Mouse (Mus musculus) heart, adult 2 months (tissue): Measurements from ENCODE around the gene BC049730.

ENCODE experiments used
- CTCF ChIP-seq: fragments of 200-600 bp; IDR thresholded peaks from 2 replicates; pipeline ENCODE4 v1.8.1; 2022; ENCODE audit warnings: antibody characterized with exemption, mild to moderate bottlenecking, moderate library complexity
- POLR2A ChIP-seq: fragments of 200-500 bp; IDR thresholded peaks from 2 replicates; pipeline ENCODE4 v1.6.1; 2011; ENCODE audit warnings: mild to moderate bottlenecking, low read depth, low read length, control low read depth; ENCODE audit not compliant: insufficient read depth

GRCm38 (mm10) chr7:24753476-24753875 lies 44.4 kb downstream of the BC049730 start:
- TF ChIP-seq POLR2A = no peak
- TF ChIP-seq CTCF = no peak
